Mouse (Mus musculus) ovary, postnatal 10 days (tissue): ENCODE data around the gene Exoc6.

Experiments used
- DNase-seq: peaks from one replicate; pipeline ENCODE4 v3.0.0; 2022; ENCODE audit warnings: low spot score

Gene Exoc6

DNA sequence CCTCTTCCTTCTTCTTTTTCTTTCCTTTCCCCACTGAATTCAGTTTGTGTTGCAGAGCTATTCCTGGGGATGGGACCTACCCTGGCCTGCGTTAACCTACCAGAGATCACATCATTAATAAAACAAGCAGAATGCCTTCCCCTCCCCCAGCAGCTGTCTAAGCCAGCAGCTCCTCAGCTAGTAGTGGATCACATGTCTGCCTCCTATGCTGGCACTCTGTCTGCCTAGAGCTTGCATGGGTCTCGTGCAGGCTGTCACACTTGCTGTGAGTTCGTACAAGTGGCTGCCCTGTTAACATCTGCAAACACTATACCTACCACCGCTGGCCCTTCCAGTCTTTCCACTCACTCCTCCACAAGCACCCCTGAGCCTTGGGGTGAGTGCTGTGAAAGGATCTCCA, 29.4 kb downstream of the Exoc6 start:
- DNase-seq = no peak

DNA sequence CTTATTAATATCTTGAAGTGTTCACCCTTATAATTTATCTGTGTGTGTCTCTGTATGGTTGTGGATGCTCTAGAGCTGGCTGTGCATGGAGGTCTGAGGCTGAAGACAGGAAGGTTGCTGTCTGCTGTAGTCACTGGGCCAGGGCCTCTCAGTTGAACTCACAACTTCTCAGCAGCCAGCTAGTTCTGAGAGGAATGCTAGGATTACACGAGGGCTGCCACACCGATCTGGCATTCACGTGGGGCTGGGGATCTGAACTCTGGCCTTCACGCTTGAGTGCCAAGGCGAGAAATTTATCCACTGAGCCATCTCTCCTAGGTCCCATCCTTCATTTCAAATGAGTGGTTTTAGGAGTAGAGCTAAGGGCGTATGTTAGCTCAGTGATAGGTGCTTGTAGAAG, 30.2 kb downstream of the Exoc6 start:
- DNase-seq = no peak

DNA sequence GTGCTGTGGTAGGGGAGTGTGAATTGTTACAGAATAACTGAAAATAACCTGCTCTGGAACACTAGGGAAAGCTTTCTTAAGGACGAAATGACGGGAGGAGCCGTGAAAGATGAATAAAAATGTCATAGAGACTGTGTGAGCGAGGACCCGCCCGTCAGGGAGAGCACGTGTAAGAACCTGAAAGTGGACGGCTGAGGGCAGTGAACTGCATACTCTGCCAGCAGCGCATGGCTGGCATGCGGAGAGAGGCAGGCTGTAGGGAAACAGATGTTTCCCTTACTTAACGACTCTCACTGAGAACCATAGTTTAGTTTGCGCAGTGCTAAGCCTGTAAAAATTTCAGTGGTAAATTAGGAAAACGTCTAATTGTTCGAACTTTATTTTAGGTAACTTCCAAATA, 35.0 kb downstream of the Exoc6 start:
- no peak for DNase-seq

GRCm38 (mm10) chr19:37585684-37586083, 35.5 kb downstream of the Exoc6 start:
- DNase-seq = no peak

GRCm38 (mm10) chr19:37590544-37590943, 40.3 kb downstream of the Exoc6 start:
- no peak for DNase-seq

GRCm38 (mm10) chr19:37601968-37602848, 52.0 kb downstream of the Exoc6 start:
- no peak for DNase-seq

DNA sequence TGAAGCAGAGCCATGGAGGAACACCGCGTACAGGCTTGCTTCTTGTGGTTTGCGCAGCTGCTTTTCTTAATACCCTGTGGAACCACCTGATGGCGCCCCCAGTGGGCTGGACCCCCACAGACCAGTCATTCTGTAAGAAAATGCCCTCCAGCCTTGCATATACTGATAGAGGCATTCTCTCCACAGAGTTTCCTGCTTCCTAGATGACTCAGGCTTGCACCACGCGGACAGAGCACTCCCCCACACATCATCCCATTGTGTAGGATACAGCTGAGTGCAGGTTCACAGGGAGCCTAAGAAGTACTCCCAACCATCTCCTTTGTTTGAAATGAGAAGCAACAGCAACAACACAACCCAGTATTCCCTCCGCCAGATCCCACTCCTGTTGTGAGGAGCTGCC, 59.8 kb downstream of the Exoc6 start:
- no peak for DNase-seq

DNA sequence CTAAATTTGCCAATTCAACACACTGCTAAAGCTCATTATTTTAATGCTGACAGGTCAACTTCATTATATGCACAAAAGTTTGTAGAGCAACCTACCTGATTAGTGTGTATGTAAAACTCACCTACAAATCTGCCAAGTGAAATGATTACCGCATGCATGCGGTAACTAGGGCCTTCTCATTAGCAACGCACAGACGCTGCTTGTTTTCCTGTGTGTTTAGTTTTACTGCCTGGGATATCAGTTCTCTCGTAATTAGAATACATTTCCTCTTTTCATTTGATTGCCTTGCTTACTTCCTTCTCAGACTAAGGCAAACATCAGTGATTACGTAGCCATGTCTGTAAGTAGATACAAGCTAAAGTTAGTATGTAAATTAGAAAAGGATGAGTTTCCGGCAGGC, 62.7 kb downstream of the Exoc6 start:
- no peak for DNase-seq

- DNase-seq = no peak
Observed at GRCm38 (mm10) chr19:37615039-37615630, 64.9 kb downstream of the Exoc6 start.

DNA sequence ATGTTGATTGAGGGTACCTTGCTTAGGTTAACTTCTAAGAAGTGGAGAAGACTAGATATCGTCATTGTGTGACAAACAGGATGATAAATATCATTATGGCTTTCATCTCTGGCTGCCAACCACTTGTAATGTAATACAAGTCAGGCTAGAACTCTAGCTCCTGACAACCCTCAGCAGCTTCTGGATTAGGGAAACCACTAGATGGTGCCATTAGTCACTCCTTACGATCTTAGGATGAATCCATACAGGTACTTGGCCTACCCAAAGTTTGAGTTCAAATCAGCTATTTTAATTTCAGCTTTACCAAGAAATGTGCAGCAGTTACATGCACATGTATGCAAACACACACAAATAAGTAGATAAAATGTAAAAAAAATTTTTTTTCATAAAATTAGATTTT, 97.8 kb downstream of the Exoc6 start:
- DNase-seq = no peak

DNA sequence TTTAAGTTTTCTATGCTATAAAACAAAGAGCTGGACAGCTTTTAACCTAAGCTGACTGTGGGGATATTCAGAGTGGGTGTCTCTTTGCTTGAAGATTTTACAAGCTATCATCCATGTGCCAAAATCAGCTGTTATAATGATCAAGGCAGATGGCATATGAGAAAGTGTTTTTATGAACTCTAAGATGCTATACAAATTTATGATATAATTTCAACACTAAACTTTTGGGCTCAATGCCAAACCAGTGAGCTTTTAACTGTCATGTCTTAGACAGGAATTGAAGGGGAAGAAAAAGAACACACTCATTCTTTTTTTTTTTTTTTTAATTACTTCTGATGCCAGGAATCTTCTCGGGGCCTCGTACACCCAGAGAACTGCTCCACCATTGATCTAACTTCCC, 100.3 kb downstream of the Exoc6 start:
- DNase-seq = no peak

- DNase-seq = no peak
Observed at GRCm38 (mm10) chr19:37654012-37654411, 103.8 kb downstream of the Exoc6 start.

DNA sequence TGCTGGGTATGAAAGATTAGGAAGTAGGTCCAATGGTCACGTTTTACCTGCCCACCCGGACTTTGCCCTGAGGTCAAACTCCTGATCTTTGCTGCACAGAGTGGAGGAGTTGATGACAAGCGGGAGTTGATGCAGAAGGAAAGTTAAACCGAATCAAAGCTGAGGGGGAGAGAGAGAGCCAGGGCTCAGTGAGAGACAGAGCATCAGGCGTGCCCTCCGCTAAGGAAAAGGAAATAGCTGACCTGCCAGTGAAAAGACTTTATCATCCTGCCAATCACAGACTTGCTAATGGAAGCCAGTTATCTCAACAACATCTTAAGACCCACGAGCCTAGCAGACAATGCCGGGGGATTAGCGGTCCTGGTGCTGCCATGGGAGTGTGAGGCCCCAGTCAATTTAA, 106.2 kb downstream of the Exoc6 start:
- DNase-seq = no peak

GRCm38 (mm10) chr19:37665256-37665655, 115.0 kb downstream of the Exoc6 start:
- no peak for DNase-seq

DNA sequence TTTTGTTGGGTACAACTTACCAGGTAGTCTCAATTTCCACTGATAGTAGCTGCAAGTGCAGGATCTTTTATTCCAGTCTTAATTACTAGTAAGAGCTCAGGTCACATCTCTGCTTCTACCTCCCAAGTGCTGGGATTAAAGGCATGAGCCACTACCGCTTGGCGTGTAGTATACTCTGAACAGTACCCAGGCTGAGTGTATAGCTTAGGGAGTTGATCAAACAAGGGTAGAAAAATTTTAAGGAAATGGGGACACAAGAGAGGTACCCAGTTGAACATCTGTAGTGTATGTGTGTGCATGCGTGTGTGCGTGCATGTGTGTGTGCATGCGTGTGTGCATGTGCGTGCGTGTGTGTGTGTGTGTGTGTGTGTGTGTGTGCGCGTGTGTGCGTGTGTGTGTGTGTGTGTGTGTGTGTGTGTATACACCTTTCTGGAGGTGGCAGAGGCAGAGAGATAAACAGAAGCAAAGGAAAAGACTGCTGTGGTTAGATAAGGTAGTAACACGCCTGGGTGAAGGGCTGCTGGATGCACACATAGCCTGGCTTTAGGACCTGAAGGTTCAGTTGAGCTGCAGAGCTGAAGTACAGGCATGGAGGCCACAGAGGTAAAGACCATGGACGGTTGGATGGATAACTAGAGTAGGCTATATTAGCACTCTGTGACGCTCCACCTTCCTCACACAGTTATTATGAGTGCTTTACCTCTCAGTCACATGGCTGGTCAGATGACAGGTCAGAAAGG, 117.8 kb downstream of the Exoc6 start:
- DNase-seq = no peak

DNA sequence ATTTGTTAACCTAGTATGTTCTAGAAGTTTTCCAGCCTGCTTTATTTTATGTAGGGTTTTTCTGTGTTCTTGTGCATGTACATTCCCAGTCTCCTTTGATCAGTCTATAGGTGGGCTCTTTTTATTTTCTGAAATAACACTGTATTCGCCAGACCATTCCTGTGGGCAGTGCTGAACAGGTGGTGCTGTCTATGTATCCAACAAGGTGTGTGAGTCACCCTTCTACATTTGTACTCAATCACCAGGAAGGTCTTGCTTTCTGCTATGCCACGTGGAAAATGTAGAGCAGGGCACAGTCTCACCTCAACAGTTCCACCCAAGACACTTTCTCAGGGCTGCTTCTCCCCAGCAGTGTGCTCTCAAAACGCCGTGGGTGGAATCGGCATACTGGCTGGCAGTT, 118.4 kb downstream of the Exoc6 start:
- DNase-seq = no peak

DNA sequence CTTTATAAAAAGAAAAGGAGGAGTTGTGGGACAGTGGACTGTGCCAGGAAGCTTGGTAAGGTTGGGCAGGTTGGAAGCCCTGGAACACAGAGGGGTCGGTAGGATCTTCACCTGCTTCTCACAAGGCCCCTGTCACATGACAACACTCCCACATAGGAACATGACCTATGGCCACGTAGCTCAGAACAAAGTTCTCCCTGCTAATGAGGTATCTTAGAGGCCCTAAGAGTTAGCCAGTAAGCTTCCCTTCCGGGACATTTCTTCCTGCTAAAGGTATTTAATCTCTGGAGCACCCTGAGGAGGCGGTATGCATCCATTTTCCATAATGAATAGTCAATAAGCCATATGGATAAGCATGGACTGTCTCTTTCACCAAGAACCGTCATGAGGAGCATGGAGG, 119.3 kb downstream of the Exoc6 start:
- DNase-seq = no peak

GRCm38 (mm10) chr19:37673393-37673792, 123.2 kb downstream of the Exoc6 start:
- DNase-seq = no peak

DNA sequence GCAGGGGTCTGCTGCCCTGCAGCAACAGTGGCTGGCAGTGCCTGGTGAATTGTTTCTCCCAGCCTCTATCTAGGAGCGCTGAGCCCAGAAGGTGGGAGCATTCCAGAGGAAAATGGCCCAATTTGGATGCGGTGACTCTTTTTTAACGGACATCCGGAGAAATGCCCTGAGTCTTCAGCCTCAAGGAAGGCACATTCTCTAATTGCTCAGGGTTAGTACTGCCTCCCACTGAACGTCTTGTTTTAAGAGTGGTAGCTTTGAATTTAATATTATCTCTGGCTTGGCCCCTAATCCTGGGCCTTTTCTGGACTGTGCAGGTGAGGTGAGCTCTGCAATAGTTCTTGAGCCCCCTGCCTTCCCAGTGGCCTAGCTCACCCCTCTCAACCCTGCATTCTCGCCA, 135.1 kb downstream of the Exoc6 start, which contains the start of gene Cyp26c1:
Cyp26c1 (plus strand) TSS at position 301 of the 400 bp plus-strand sequence.
- DNase-seq = no peak

GRCm38 (mm10) chr19:37686347-37686746, 136.1 kb downstream of the Exoc6 start:
- no peak for DNase-seq

GRCm38 (mm10) chr19:37686941-37687850, 137.0 kb downstream of the Exoc6 start:
- DNase-seq = no peak

- DNase-seq = no peak
Observed at GRCm38 (mm10) chr19:37689478-37689877, 139.3 kb downstream of the Exoc6 start.
